ENCODE assay signal across 10 mouse cellular contexts in the genomic region with DNA sequence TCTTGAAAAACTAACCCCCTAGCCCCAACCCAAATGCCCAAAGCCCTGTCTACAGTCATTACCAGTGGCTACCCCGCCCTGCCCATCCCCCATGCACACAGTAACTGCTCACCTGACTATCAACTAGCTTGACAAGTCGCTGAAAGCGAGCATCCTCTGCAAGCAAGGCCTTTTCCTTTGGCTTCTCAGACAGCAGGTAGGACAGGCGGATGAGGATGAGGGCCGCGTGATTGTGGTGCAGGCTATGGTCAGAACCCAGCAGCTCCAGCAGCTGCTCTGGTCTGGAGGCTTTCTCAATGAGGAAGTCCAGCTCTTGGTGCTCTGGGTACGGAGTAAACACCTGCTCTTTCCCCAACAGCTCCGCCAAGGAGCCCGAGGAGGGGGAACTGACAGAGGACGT. TPM values are rescaled to one million over a fixed set of nuclear protein-coding genes. Genes with fewer than 3 reads are reported as not detected.
DNase-seq lines count a peak whose midpoint lies in the region; ATAC-seq lines count a peak whose summit lies in the region.
"Had no signal": no experiment of that assay in that cellular context is flagged by ENCODE, and none has a peak within 500 bp of the region (broad histone marks: within the 10 kb centered on the region; RNA-seq: fewer than 3 reads in every experiment).

No protein-coding gene starts in this region.

- H3K4me3 ChIP-seq in forebrain, embryonic 13.5 days, result 0 out of 2 replicates have a peak overlapping the region, but pooled peaks have one; percentile 77
- H3K4me3 ChIP-seq in forebrain, embryonic 15.5 days, result no peak overlapping the region
- no peak overlapping the region for H3K4me3 ChIP-seq in lung, embryonic 15.5 days
- peak overlapping the region; percentile 85 for H3K4me3 ChIP-seq in liver, embryonic 11.5 days (ENCODE audit: low read depth, low read length)

- H3K4me2 ChIP-seq in forebrain, embryonic 13.5 days, result no peak overlapping the region
- no peak overlapping the region; the same call in 1 of the 2 replicates for H3K4me2 ChIP-seq in forebrain, embryonic 15.5 days (replicated peaks)
- peak overlapping the region; percentile 27; the same call in 1 of the 2 replicates for H3K4me2 ChIP-seq in lung, embryonic 15.5 days
- H3K4me2 ChIP-seq in liver, embryonic 11.5 days, result peak overlapping the region; percentile 92

- H3K36me3 ChIP-seq in forebrain, embryonic 13.5 days (ENCODE audit: poor library complexity, severe bottlenecking), result peaks cover 56% of the 10 kb centered on the region
- H3K36me3 ChIP-seq in forebrain, embryonic 15.5 days, result peaks cover 45% of the 10 kb centered on the region
- H3K36me3 ChIP-seq in lung, embryonic 15.5 days, result peaks cover 57% of the 10 kb centered on the region
- peaks cover 53% of the 10 kb centered on the region for H3K36me3 ChIP-seq in liver, embryonic 11.5 days (ENCODE audit: control insufficient read depth, insufficient read depth, low read length)

- no peak overlapping the region for H3K27ac ChIP-seq in forebrain, embryonic 13.5 days
- no peak overlapping the region for H3K27ac ChIP-seq in forebrain, embryonic 15.5 days (replicated peaks)
- H3K27ac ChIP-seq in lung, embryonic 15.5 days, result no peak overlapping the region
- peak overlapping the region; percentile 48; the same call in 1 of the 2 replicates for H3K27ac ChIP-seq in liver, embryonic 11.5 days (ENCODE audit: low read depth, low read length)

- DNase-seq in lung, postnatal 36 days, result no peak
- no peak for DNase-seq in liver, embryonic 11.5 days (ENCODE audit: low spot score)
- DNase-seq in retina, embryonic 14.5 days (ENCODE audit: low spot score), result no peak
- no peak for DNase-seq in cerebellum, postnatal 10 days
- no peak for DNase-seq in right cerebral cortex, postnatal 4 days
- DNase-seq: cerebellum, postnatal 36 days; kidney, adult 2 months had no signal

- WGBS in forebrain, embryonic 13.5 days, result 92% methylated on average over 10 of the region's 10 CpGs
- WGBS in forebrain, embryonic 15.5 days, result 91% methylated on average over 10 of the region's 10 CpGs
- 85% methylated on average over 10 of the region's 10 CpGs for WGBS in lung, embryonic 15.5 days
- 63% methylated on average over 10 of the region's 10 CpGs for WGBS in liver, embryonic 11.5 days

- H3K9ac ChIP-seq in forebrain, embryonic 13.5 days, result 0 out of 2 replicates have a peak overlapping the region, but pooled peaks have one; percentile 32
- H3K9ac ChIP-seq in forebrain, embryonic 15.5 days (replicated peaks), result no peak overlapping the region
- no peak overlapping the region for H3K9ac ChIP-seq in lung, embryonic 15.5 days
- H3K9ac ChIP-seq in liver, embryonic 11.5 days (ENCODE audit: low read depth, low read length), result peak overlapping the region; percentile 88

- peaks cover 25% of the 10 kb centered on the region for H3K4me1 ChIP-seq in forebrain, embryonic 13.5 days
- H3K4me1 ChIP-seq in forebrain, embryonic 15.5 days, result peaks cover 24% of the 10 kb centered on the region
- peaks cover 28% of the 10 kb centered on the region for H3K4me1 ChIP-seq in lung, embryonic 15.5 days
- peaks cover 26% of the 10 kb centered on the region for H3K4me1 ChIP-seq in liver, embryonic 11.5 days (replicated peaks; ENCODE audit: control insufficient read depth, insufficient read depth, low read length)

- H3K9me3 ChIP-seq in forebrain, embryonic 13.5 days (replicated peaks), result no peaks in the 10 kb centered on the region
- H3K9me3 ChIP-seq in forebrain, embryonic 15.5 days, result no peaks in the 10 kb centered on the region
- no peaks in the 10 kb centered on the region for H3K9me3 ChIP-seq in lung, embryonic 15.5 days
- no peaks in the 10 kb centered on the region for H3K9me3 ChIP-seq in liver, embryonic 11.5 days (ENCODE audit: control insufficient read depth, low read length)

- no peak for ATAC-seq in forebrain, embryonic 13.5 days
- ATAC-seq in forebrain, embryonic 15.5 days (replicated peaks), result no peak
- no peak for ATAC-seq in lung, embryonic 15.5 days (ENCODE audit: borderline replicate concordance, extremely low read depth, low FRiP score, low TSS enrichment)
- ATAC-seq in liver, embryonic 11.5 days (replicated peaks; ENCODE audit: low FRiP score), result no peak

- H3K27me3 ChIP-seq in forebrain, embryonic 13.5 days, result no peaks in the 10 kb centered on the region
- H3K27me3 ChIP-seq in forebrain, embryonic 15.5 days, result no peaks in the 10 kb centered on the region
- H3K27me3 ChIP-seq in lung, embryonic 15.5 days, result no peaks in the 10 kb centered on the region
- no peaks in the 10 kb centered on the region for H3K27me3 ChIP-seq in liver, embryonic 11.5 days (replicated peaks; ENCODE audit: control insufficient read depth, insufficient read depth, low read length)

RNA-seq across cellular contexts. Expression of gene Tbrg4, which starts 2.2 kb away (rescaled TPM):
- polyA plus RNA-seq in forebrain, embryonic 13.5 days (2015; fragmentation: Nextera tagmentation; extraction: Ambion mirVana), result 32.1 and 36.5 TPM in 2 replicates
- polyA plus RNA-seq in forebrain, embryonic 15.5 days (2015; fragmentation: Nextera tagmentation; extraction: Ambion mirVana), result 27.5 and 31.5 TPM in 2 replicates
- polyA plus RNA-seq in lung, embryonic 15.5 days (2015; fragmentation: Nextera tagmentation; extraction: Ambion mirVana), result 33.9 and 37.9 TPM in 2 replicates
- polyA plus RNA-seq in liver, embryonic 11.5 days (2014; fragmentation: Nextera tagmentation; extraction: Ambion mirVana), result 94.3 and 103 TPM in 2 replicates

RNA-seq across cellular contexts. Expression of gene Wap, which starts 14.7 kb away (rescaled TPM):
- polyA plus RNA-seq in forebrain, embryonic 13.5 days (2015; fragmentation: Nextera tagmentation; extraction: Ambion mirVana), result not detected in 2 replicates
- polyA plus RNA-seq in forebrain, embryonic 15.5 days (2015; fragmentation: Nextera tagmentation; extraction: Ambion mirVana), result not detected in 2 replicates
- polyA plus RNA-seq in lung, embryonic 15.5 days (2015; fragmentation: Nextera tagmentation; extraction: Ambion mirVana), result not detected in 2 replicates
- not detected in 2 replicates for polyA plus RNA-seq in liver, embryonic 11.5 days (2014; fragmentation: Nextera tagmentation; extraction: Ambion mirVana)
- polyA plus RNA-seq: kidney, adult 2 months had no signal

RNA-seq across cellular contexts. Expression of gene Nacad, which starts 17.9 kb away (rescaled TPM):
- polyA plus RNA-seq in forebrain, embryonic 13.5 days (2015; fragmentation: Nextera tagmentation; extraction: Ambion mirVana), result 50.1 and 62.2 TPM in 2 replicates
- 66.9 and 67.4 TPM in 2 replicates for polyA plus RNA-seq in forebrain, embryonic 15.5 days (2015; fragmentation: Nextera tagmentation; extraction: Ambion mirVana)
- 2.1 and 2.4 TPM in 2 replicates for polyA plus RNA-seq in lung, embryonic 15.5 days (2015; fragmentation: Nextera tagmentation; extraction: Ambion mirVana)
- polyA plus RNA-seq in liver, embryonic 11.5 days (2014; fragmentation: Nextera tagmentation; extraction: Ambion mirVana), result 2.9 and 3.6 TPM in 2 replicates

RNA-seq across cellular contexts. Expression of gene Ramp3, which starts 34.6 kb away (rescaled TPM):
- 1.9 and 2.2 TPM in 2 replicates for polyA plus RNA-seq in forebrain, embryonic 13.5 days (2015; fragmentation: Nextera tagmentation; extraction: Ambion mirVana)
- 4.1 and 6.7 TPM in 2 replicates for polyA plus RNA-seq in forebrain, embryonic 15.5 days (2015; fragmentation: Nextera tagmentation; extraction: Ambion mirVana)
- 1.3 and 2.1 TPM in 2 replicates for polyA plus RNA-seq in lung, embryonic 15.5 days (2015; fragmentation: Nextera tagmentation; extraction: Ambion mirVana)
- 0.34 and 0.53 TPM in 2 replicates for polyA plus RNA-seq in liver, embryonic 11.5 days (2014; fragmentation: Nextera tagmentation; extraction: Ambion mirVana)

Comparison
In these comparisons a context has a peak if more than half of its experiments do, and no peak if none do; other contexts are left out.
1. H3K4me3 ChIP-seq: peak in forebrain, embryonic 13.5 days (single experiment) and liver, embryonic 11.5 days (single experiment); none in forebrain, embryonic 15.5 days (single experiment) and lung, embryonic 15.5 days (single experiment).
2. H3K9ac ChIP-seq: peak in forebrain, embryonic 13.5 days (single experiment) and liver, embryonic 11.5 days (single experiment); none in forebrain, embryonic 15.5 days (single experiment) and lung, embryonic 15.5 days (single experiment).
3. H3K4me2 ChIP-seq: peak in lung, embryonic 15.5 days (single experiment) and liver, embryonic 11.5 days (single experiment); none in forebrain, embryonic 13.5 days (single experiment) and forebrain, embryonic 15.5 days (single experiment).
4. RNA of gene Nacad, which starts 17.9 kb away (polyA plus RNA-seq): 66.9 to 67.4 TPM in forebrain, embryonic 15.5 days and 50.1 to 62.2 TPM in forebrain, embryonic 13.5 days; 2.9 to 3.6 TPM in liver, embryonic 11.5 days and 2.1 to 2.4 TPM in lung, embryonic 15.5 days; every median in the first group is over 10 times any median in the second.